Mouse (Mus musculus): ENCODE results near the gene Fsd1l.

Gene Fsd1l

DNA sequence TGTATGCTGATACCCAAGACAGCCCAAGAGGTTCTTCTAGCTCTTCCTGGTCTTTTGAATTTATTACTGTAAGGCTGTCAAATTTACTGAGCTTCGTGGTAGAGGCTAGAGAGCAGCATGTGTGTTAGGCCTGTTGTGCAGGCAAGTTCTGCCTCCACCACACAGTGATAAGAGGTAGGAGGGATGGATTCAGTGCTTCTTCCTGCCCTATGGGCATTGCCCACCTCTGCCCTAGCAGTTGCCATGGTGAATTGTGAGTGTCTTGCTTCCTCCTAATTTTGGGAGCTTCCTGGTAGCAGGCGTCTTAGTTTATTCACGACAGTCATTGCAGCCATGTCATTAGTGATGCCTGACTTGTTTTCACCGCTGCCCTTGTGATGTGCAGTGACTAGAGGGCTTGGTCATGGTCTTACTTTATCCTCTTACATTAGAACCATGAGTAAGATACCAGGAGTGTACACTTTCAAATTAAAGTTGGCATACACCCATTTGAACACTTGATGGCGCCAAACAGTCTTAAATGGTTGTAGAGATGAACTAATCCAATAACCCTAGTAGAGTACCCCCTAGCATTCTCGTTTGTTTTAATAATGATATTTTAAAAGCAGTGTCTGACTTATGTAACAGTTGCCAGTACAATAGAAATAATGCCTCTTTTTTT is 107.8 kb downstream of the Fsd1l start:
- DNase-seq (ENCODE audit: low spot score in 2 of 2): peak in 1 of 2 experiments; percentile 33

- DNase-seq (ENCODE audit: low spot score in 2 of 2): no peak
Observed at GRCm38 (mm10) chr4:53749831-53750230, 118.6 kb downstream of the Fsd1l start.

DNA sequence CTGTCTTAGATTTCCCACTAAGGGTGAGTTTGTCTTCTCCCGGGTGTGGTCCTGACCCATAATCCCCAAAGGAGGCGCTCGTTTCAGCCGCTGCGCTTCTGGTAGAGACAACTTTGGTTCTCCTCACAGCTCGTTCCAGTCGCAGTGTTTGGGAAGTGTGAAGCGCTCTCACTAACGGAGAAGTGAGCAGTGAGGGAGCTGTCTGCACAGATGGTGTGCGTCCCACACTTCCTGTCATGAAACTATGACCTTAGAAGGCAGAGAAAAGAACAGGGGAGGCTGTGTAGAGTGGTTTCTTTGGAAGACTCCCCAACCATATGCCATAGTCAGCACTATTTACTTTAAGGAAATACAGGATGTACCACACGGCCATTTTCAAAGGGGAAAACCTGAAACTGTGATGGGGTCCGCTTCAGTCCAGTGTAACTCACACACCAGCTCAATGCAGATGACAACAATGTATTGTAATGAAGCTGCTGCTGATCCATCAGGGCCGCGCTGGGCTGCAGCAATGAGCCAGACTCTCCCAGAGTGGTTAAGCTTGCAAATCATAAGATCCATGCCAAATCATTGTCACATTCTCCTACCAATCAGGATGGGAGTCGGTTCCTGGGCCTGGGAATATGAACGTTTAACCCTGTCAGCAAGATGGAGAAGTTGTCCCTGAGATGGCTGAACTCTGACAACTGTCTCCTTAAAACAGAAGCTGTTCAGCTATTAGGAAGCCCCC is 119.3 kb downstream of the Fsd1l start:
- DNase-seq (ENCODE audit: low spot score in 2 of 2): no peak

All from spleen, postnatal 14 days (tissue).